Mouse (Mus musculus) lung, postnatal 0 days (tissue): Measurements from ENCODE around the gene Lrrc45.

Experiments
- CTCF ChIP-seq: IDR thresholded peaks from 2 replicates; pipeline ENCODE4 v1.5.1; 2016; ENCODE audit warnings: antibody characterized with exemption, mild to moderate bottlenecking
- EP300 ChIP-seq: IDR thresholded peaks from 2 replicates; pipeline ENCODE4 v1.6.1; 2016; ENCODE audit warnings: antibody characterized with exemption, mild to moderate bottlenecking, control low read depth

- TF ChIP-seq CTCF (no peak), EP300 (no peak)
These were observed 24.4 kb upstream of the Lrrc45 start for GRCm38 (mm10) chr11:120689365-120689764.
